Mouse (Mus musculus): ENCODE measurements at regions not wholly inside any gene's neighbourhood (a gene's known extent, or its start where the extent isn't known, plus 50 kb on each side); places are given as distances from the start of the nearest gene placed in this dataset.

DNA sequence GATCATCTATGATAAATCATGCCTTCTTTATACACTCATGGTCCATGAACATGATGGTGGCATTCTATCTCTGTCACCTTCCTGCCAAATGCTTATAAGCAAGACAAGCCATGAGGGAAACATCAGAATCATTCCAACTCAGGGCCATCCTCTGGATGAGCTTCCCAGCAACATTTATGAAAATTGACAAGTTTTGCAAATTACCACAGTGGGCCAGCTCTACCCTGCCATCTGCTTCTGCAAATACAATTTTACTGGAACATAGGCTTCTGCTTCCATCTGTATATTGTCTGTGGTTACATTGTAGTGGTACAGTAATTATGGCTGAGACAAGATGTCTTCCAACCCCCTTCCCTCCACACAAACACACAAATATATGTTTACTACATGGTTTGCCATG lies 272.1 kb downstream of the Kcns3 start:
- Histone ChIP-seq H3K4me1 (ENCODE audit: insufficient read depth, low read length) (no peaks in the 10 kb centered on the region), H3K9me3 (ENCODE audit: low read length) (no peaks in the 10 kb centered on the region), H3K9ac (replicated peaks; ENCODE audit: low read length, poor library complexity, severe bottlenecking) (no peak overlapping the region), H3K4me2 (ENCODE audit: low read depth, low read length, poor library complexity, severe bottlenecking) (no peak overlapping the region), H3K27me3 (ENCODE audit: insufficient read depth, low read length) (no peaks in the 10 kb centered on the region), H3K4me3 (ENCODE audit: low read depth, low read length) (no peak overlapping the region), H3K27ac (ENCODE audit: low read depth, low read length) (no peak overlapping the region), H3K36me3 (ENCODE audit: insufficient read depth, low read length) (no peaks in the 10 kb centered on the region)
- ATAC-seq (ENCODE audit: low FRiP score) (no peak), DNase-seq (ENCODE audit: low spot score) (no peak)
- no peak for TF ChIP-seq CTCF (IDR thresholded peaks at IDR 0.05)

DNA sequence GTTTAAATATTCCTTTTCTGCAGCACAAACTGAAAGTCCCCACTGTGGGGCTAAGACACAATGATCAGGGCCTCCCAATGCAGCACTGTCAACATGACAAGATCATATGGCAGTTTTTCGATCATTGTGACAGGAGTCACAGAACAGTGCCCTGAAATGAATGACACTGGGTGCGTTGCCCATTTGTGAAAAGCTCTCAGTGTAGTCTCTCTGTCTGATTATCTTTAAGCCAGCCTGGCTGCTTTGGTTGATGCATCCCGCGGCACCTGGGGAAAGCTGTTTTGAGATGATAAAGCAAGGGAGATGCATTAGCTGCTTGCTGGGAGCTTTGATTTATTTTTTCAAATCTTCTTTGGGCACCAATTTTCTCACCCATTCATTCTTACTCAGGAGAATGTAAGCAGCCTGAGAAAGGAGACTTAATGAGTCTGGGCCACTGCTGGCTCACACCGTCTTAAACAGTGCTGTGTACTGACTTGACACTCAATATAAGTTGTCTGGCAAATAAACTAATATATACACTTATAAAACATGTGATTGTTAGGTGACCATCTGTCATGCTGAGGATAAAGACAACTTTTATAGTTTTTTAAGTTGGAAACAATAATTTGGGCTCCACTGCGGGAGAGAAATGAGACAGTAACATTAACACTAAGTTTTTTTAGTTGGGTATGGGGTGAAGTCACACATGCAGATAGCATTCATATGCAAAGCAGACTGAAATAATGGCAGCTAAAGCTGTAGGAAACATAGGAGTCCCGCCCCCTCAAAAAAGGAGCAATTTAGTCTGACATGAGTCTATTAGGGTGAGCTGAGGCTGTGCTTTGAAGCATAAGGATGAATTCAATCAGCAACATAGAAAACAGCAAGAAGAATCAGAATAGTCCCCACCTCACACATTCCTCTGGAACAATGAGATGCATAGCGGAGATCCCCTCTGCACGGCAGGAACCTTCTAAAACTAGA lies 276.0 kb downstream of the Kcns3 start:
- Histone ChIP-seq H3K27me3 (ENCODE audit: insufficient read depth, low read length) (no peaks in the 10 kb centered on the region), H3K4me2 (ENCODE audit: low read depth, low read length, poor library complexity, severe bottlenecking) (no peak overlapping the region), H3K9ac (replicated peaks; ENCODE audit: low read length, poor library complexity, severe bottlenecking) (no peak overlapping the region), H3K9me3 (ENCODE audit: low read length) (no peaks in the 10 kb centered on the region), H3K27ac (ENCODE audit: low read depth, low read length) (no peak overlapping the region), H3K4me3 (ENCODE audit: low read depth, low read length) (no peak overlapping the region), H3K36me3 (ENCODE audit: insufficient read depth, low read length) (no peaks in the 10 kb centered on the region), H3K4me1 (ENCODE audit: insufficient read depth, low read length) (no peaks in the 10 kb centered on the region)
- ATAC-seq (ENCODE audit: low FRiP score) (peak; percentile 49; the same call in 1 of the 2 replicates), DNase-seq (ENCODE audit: low spot score) (no peak)
- no peak for TF ChIP-seq CTCF (IDR thresholded peaks at IDR 0.05)
- WGBS = 29% methylated on average over 9 of the region's 9 CpGs

DNA sequence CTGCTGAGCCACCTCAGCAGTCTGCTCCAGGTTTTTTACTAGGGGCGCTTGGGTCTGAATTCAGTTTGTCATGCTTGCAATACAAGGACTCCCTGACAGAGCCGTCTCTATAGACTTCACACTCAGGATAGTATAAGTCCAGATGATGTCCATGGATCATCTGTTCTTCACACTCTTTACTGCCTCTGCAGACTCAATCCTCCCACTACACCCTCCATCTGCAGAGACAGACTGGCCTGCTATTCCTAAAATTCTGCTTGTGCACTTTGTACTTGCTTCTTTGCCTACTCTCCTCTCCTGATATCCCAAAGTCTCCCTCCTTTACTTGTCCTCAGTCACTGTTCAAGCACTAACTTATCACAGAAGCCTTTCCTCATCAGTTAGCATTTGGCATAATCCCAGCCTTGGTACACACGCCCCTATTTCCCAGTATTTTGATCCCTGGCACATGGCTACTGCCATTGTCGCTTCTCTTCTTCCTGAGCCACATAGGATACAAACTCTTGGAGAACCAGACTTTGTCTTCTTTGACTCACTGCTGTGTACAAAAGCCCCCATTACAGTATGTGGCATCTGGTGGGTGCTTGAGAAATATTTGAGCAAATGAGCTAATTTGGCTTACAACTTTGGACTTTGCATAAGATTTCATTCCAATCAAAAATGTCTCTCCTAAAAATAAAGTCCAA lies 277.0 kb downstream of the Kcns3 start:
- no peaks in the 10 kb centered on the region for H3K36me3 ChIP-seq (ENCODE audit: insufficient read depth, low read length)
- no peak overlapping the region for H3K9ac ChIP-seq (replicated peaks; ENCODE audit: low read length, poor library complexity, severe bottlenecking)
- no peaks in the 10 kb centered on the region for H3K4me1 ChIP-seq (ENCODE audit: insufficient read depth, low read length)
- no peak overlapping the region for H3K27ac ChIP-seq (ENCODE audit: low read depth, low read length)
- no peak overlapping the region for H3K4me3 ChIP-seq (ENCODE audit: low read depth, low read length)
- WGBS = 79% methylated on average over 4 of the region's 4 CpGs
- no peak overlapping the region for H3K4me2 ChIP-seq (ENCODE audit: low read depth, low read length, poor library complexity, severe bottlenecking)
- DNase-seq (ENCODE audit: low spot score) (no peak), ATAC-seq (ENCODE audit: low FRiP score) (no peak)
- TF ChIP-seq CTCF (IDR thresholded peaks at IDR 0.05) = no peak
- H3K9me3 ChIP-seq (ENCODE audit: low read length) = no peaks in the 10 kb centered on the region
- no peaks in the 10 kb centered on the region for H3K27me3 ChIP-seq (ENCODE audit: insufficient read depth, low read length)

DNA sequence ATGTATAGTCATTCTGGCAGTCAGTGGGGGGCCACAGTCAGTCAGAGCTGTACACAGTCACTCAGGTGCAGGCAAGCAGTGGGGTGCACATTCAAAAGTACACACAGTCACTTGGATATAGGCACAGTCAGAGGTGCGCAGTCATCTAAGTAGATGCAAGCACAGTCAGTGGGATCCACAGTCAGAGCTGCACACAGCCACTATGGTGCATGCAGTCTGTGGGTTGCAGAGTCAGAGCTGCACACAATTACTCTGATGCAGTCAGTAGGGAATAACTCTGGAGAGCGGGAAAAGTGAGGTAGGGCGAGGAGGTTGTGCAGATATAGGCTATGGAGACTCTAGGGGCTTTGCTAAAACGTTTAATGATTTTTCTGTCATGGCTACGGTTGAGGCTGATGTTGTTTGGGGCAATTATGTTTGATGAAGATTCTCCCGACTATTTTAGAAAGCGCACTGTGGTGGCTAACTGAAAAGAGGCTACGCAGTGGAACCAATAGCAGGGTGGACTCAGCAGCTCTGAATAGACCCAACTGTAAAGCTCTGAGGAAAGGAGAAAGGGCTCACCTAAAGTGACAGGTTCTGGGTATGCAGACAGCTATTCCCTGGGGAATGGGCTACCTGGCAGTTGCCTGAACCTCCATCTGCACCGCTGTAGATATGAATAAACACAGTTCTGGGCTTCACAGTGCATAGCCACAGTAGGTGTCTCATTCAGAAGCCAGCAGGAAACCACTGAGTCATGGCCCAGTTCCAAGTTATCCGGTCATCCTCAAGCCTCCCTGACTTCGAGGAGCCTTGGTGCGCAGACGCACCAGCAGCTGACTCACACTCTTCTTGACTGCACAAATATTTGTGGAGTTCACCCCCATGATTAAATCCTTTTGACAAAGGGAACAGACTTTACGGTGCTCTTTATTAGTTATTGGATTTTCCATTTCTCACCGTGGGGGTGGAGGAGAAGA lies 282.9 kb downstream of the Kcns3 start:
- H3K4me3 ChIP-seq (ENCODE audit: low read depth, low read length) = no peak overlapping the region
- H3K4me1 ChIP-seq (ENCODE audit: insufficient read depth, low read length) = no peaks in the 10 kb centered on the region
- H3K9me3 ChIP-seq (ENCODE audit: low read length) = no peaks in the 10 kb centered on the region
- ATAC-seq (ENCODE audit: low FRiP score) (peak; percentile 42; the same call in 1 of the 2 replicates), DNase-seq (ENCODE audit: low spot score) (peak; percentile 9)
- WGBS = 58% methylated on average over 15 of the region's 15 CpGs
- no peak overlapping the region for H3K4me2 ChIP-seq (ENCODE audit: low read depth, low read length, poor library complexity, severe bottlenecking)
- no peak overlapping the region for H3K27ac ChIP-seq (ENCODE audit: low read depth, low read length)
- H3K9ac ChIP-seq (replicated peaks; ENCODE audit: low read length, poor library complexity, severe bottlenecking) = no peak overlapping the region
- H3K27me3 ChIP-seq (ENCODE audit: insufficient read depth, low read length) = no peaks in the 10 kb centered on the region
- H3K36me3 ChIP-seq (ENCODE audit: insufficient read depth, low read length) = no peaks in the 10 kb centered on the region
- TF ChIP-seq CTCF (IDR thresholded peaks at IDR 0.05) = no peak

DNA sequence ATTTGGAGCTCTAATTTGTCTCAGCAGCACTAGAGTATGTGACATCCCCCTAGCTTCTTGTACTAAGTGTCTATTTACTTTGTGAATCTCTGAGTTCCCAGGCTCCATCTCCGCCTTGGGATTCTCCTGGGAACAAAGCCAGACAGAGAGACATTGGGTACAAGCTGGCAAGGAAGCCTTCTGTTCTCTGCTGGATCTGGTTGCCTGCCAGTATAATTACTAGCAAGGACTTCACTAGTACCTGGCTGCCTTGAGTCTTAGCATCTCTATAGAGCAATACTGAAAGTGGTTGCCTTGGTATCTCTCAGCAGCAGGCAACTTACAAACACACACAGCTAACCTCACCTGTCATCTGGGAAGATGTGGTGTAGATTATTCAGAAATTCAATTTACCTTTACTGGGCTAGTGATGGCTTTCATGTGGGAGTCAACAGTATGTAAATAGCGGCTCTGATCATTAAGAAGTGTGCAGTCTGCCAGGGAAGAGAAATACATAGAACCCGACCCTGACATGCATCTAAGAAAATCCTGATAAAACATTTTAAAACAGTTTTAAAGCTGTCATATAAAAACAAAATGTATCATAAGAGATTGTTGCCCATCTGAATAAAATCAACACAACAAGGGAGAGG lies 283.8 kb downstream of the Kcns3 start:
- H3K27ac ChIP-seq (ENCODE audit: low read depth, low read length) = no peak overlapping the region
- no peak overlapping the region for H3K4me3 ChIP-seq (ENCODE audit: low read depth, low read length)
- no peaks in the 10 kb centered on the region for H3K4me1 ChIP-seq (ENCODE audit: insufficient read depth, low read length)
- DNase-seq (ENCODE audit: low spot score) (peak; percentile 73), ATAC-seq (ENCODE audit: low FRiP score) (peak; percentile 31; the same call in 1 of the 2 replicates)
- no peak overlapping the region for H3K9ac ChIP-seq (replicated peaks; ENCODE audit: low read length, poor library complexity, severe bottlenecking)
- no peaks in the 10 kb centered on the region for H3K36me3 ChIP-seq (ENCODE audit: insufficient read depth, low read length)
- no peak for TF ChIP-seq CTCF (IDR thresholded peaks at IDR 0.05)
- no peaks in the 10 kb centered on the region for H3K9me3 ChIP-seq (ENCODE audit: low read length)
- 72% methylated on average over 3 of the region's 3 CpGs for WGBS
- H3K27me3 ChIP-seq (ENCODE audit: insufficient read depth, low read length) = no peaks in the 10 kb centered on the region
- no peak overlapping the region for H3K4me2 ChIP-seq (ENCODE audit: low read depth, low read length, poor library complexity, severe bottlenecking)
